Mouse (Mus musculus) embryonic facial prominence, embryonic 10.5 days (tissue): Measurements from ENCODE around the gene Trim25. TPM values are rescaled to one million over a fixed set of nuclear protein-coding genes. Genes with fewer than 3 reads are reported as not detected.
A peak's percentile ranks its signal among the peaks of the same experiment; 100 is the strongest.

Experiments
- DNase-seq: peaks from one replicate; pipeline ENCODE4 v3.0.0-alpha.2; 2017; ENCODE audit warnings: low spot score
- H3K27ac ChIP-seq: fragments of 300-500 bp; sonication (generic); replicated peaks from 2 replicates; pipeline ENCODE4 v1.5.1; 2016; ENCODE audit warnings: mild to moderate bottlenecking
- H3K27me3 ChIP-seq: fragments of 300-500 bp; sonication (generic); replicated peaks from 2 replicates; pipeline ENCODE4 v1.6.1; 2016; ENCODE audit warnings: low read depth, mild to moderate bottlenecking; ENCODE audit not compliant: poor library complexity, severe bottlenecking
- H3K36me3 ChIP-seq: fragments of 300-500 bp; sonication (generic); replicated peaks from 2 replicates; pipeline ENCODE4 v1.6.1; 2016; ENCODE audit warnings: mild to moderate bottlenecking, moderate library complexity
- H3K4me1 ChIP-seq: fragments of 300-500 bp; sonication (generic); 2 replicates; pipeline ENCODE4 v1.6.1; 2016
- H3K4me3 ChIP-seq: fragments of 300-500 bp; sonication (generic); 2 replicates; pipeline ENCODE4 v1.5.1; 2016; ENCODE audit warnings: mild to moderate bottlenecking, moderate library complexity
- H3K9me3 ChIP-seq: fragments of 300-500 bp; sonication (generic); 2 replicates; pipeline ENCODE4 v1.6.1; 2016; ENCODE audit warnings: mild to moderate bottlenecking
- WGBS: fragments of 180-500 bp; shearing (Covaris S2); methylation state at CpG from one replicate; pipeline ENCODE4 v1.1.7; 2016; 5-methylcytosine and 5-hydroxymethylcytosine counted together
- polyA plus RNA-seq: library from polyadenylated mRNA; unstranded; fragments of >200 nt; fragmentation: Nextera tagmentation; extraction: Ambion mirVana; gene quantifications from 2 replicates; pipeline ENCODE4 v1.2.1, GENCODE M21; 2016

Gene Trim25
- polyA plus RNA-seq, 1 experiment from 2014 or later: 2.8 TPM

DNA sequence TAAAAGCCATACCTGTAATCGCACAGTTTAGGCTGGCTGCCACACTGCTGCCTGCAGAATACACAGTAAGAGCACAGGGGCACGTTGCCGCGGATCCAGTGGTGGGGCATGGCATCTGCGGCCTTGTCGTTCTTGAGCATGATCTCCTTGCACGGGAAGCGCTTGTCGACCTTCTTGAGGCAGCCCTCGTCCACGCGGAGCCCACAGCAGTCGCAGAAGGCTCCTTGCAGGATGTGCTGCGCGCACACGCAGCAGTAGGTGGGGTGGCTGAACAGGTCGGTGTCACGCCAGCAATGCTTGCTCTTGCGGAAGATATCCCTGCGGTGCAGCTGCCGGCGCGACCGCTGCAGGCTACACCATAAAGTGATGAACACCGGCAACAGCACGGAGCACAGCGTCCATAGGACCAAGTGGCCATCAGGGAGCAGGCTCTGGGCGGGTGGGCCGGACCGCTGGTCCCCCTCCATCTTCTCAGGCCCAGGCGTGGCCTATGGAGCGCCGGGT, 60.8 kb downstream of the Trim25 start:
- under 1% methylated on average over 33 of the region's 33 CpGs for WGBS
- H3K36me3 ChIP-seq: peaks cover 13% of the 10 kb centered on the region
- H3K27me3 ChIP-seq: no peaks in the 10 kb centered on the region
- H3K4me1 ChIP-seq: peaks cover 21% of the 10 kb centered on the region
- no peaks in the 10 kb centered on the region for H3K9me3 ChIP-seq
- peak overlapping the region; percentile 94 for H3K4me3 ChIP-seq
- DNase-seq: no peak
- peak overlapping the region; percentile 87 for H3K27ac ChIP-seq

DNA sequence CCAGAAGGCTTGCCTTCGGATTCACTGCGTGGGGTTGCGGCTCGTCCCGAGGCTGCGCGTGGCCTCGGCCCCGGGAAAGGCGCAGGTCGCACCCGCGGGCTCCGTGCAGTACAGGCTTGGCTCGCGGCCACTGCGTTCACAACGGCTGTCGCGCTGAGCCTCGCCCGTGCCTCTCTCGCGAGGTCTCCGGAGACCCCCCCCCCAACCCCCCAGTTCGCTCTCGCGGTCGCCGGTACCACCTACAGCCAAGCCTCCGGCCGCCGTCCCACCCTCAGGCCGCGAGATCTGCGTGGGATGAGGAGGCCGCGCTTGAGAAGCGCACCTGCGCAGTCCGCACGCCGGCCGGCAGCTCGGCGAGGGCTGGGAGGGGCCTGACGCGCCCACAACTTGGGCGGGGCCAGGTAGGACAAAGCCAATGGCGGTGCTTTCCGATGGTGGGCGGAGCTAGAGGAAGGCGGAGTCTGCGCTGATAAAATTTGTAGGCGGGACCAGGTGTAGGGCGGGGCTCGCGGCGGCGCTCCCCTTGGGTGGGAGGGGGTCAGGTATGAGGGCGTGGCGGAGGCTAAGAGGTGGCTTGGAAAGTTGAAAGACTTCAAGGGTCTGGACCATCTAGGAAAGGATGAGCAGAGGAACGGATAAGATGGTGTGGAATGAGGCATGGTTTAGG, 61.4 kb downstream of the Trim25 start:
- no peaks in the 10 kb centered on the region for H3K27me3 ChIP-seq
- DNase-seq: peak; percentile 93
- H3K36me3 ChIP-seq: peaks cover 13% of the 10 kb centered on the region
- H3K9me3 ChIP-seq: no peaks in the 10 kb centered on the region
- under 1% methylated on average over 63 of the region's 63 CpGs for WGBS
- H3K4me1 ChIP-seq: peaks cover 21% of the 10 kb centered on the region
- peak overlapping the region; percentile 87 for H3K27ac ChIP-seq
- H3K4me3 ChIP-seq: peak overlapping the region; percentile 94

DNA sequence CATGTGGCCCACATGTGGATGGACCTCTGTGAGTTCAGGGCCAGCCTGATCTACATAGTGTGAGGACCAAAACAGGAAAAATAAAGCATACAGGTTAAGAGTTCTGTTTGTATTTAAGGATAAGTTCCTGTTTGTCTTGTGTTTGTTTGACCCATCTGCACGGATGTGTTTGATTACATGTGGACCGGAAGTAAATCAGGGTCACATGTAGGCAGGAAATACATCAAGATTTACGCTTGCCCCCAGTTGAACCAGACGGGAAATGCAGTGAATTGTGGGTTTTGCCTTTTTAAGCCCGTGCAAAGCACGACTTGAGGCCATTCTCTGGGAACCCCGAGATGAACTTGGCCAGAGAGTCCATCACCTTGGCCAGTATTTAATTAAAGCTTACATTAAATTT, 62.2 kb downstream of the Trim25 start:
- no peak for DNase-seq
- Histone ChIP-seq H3K4me1 (peaks cover 21% of the 10 kb centered on the region), H3K36me3 (peaks cover 9% of the 10 kb centered on the region), H3K27me3 (no peaks in the 10 kb centered on the region), H3K27ac (no peak overlapping the region), H3K9me3 (no peaks in the 10 kb centered on the region), H3K4me3 (no peak overlapping the region)
- 86% methylated on average over 7 of the region's 7 CpGs for WGBS

DNA sequence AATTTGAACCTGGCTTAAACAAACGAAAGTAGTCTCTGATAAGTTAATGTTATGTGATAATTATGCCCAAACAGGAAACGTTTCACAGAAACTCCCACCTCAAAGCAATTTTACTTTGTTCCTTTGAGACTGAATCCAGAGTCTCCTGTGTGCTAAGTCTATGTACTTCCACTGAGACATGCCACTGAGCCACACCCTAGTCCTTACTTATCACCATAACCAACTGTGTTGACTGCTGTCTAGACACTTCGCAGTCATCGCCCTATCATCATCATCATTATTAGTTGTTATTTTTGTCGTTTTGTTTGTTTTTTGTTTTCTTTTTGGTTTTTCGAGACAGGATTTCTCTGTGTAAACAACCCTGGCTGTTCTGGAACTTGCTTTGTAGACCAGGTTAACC, 65.1 kb downstream of the Trim25 start:
- Histone ChIP-seq H3K4me3 (no peak overlapping the region), H3K27ac (no peak overlapping the region), H3K9me3 (no peaks in the 10 kb centered on the region), H3K36me3 (no peaks in the 10 kb centered on the region), H3K27me3 (no peaks in the 10 kb centered on the region), H3K4me1 (peaks cover 19% of the 10 kb centered on the region)
- DNase-seq: no peak
- WGBS: 82% methylated on average over 6 of the region's 6 CpGs

DNA sequence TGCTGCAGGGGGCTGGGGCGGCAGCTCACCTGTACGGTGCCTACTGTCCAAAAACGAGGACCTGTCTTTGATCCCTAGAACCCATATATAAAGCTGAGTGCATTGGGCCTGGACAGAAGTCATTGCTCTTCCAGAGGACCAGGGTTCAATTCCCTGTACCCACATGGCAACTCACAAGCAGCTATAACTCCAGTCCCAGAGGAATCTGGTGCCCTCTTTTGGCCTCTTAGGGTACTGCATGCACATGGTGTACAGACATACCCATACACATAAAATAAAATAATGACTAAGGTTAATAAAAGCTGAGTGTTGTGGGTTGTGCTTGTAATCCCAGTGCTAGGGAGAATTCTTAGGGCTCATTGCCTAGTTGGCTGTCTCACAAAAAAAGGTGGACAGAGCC, 66.1 kb downstream of the Trim25 start:
- Histone ChIP-seq H3K27me3 (no peaks in the 10 kb centered on the region), H3K9me3 (no peaks in the 10 kb centered on the region), H3K4me3 (no peak overlapping the region), H3K27ac (no peak overlapping the region), H3K36me3 (no peaks in the 10 kb centered on the region), H3K4me1 (peaks cover 10% of the 10 kb centered on the region)
- WGBS: 97% methylated on average over 3 of the region's 3 CpGs
- no peak for DNase-seq

DNA sequence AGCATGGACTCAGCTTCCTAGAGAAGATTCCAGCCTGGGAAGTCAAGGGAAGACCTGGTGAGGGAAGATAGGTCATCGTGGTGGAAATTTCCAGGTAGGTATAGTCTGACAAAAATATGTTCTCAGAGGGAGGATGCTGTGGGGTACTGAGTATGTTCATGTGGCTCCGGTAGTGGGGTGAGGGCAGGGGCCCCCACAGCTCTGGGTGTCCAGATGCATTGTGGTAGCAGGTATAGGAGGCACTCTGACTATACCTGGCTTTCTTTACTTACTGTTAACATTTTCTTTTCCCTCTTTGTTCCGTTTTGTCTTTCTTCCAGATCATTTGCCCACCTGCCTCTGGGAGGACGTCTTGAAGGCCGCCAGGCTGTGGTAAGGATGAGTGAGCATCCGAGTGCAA, 67.0 kb downstream of the Trim25 start:
- Histone ChIP-seq H3K4me1 (peaks cover 10% of the 10 kb centered on the region), H3K27ac (no peak overlapping the region), H3K9me3 (no peaks in the 10 kb centered on the region), H3K27me3 (no peaks in the 10 kb centered on the region), H3K4me3 (no peak overlapping the region), H3K36me3 (no peaks in the 10 kb centered on the region)
- DNase-seq: no peak
- WGBS: 81% methylated on average over 6 of the region's 6 CpGs

DNA sequence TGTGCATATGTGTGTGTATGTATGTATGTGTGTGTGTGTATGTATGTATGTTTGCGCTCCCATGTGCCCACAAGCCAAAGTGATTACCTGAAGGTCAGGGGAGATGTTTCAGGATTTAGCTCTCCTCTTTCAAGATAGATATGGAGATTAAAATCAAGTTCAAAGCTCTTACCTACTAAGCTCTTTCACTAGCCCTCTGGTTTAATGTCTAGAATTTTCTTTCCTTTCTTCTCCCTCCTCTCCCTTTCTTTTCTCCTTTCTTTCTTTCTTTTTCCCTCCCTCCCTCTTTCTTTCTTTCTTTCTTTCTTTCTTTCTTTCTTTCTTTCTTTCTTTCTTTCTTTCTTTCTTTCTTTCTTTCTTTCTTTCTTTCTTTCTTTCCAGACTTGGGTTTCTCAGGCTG, 67.6 kb downstream of the Trim25 start, which contains the start of gene Dgke:
Dgke (minus strand) TSS at position 101 of the 400 bp plus-strand sequence.
- H3K27me3 ChIP-seq: no peaks in the 10 kb centered on the region
- H3K4me3 ChIP-seq: no peak within 1 kb of the TSS
- no peaks in the 10 kb centered on the region for H3K36me3 ChIP-seq
- H3K4me1 ChIP-seq: peaks cover 10% of the 10 kb centered on the region
- H3K9me3 ChIP-seq: no peaks in the 10 kb centered on the region
- 87% methylated on average over 1 of the region's 1 CpGs for WGBS
- no peak for DNase-seq
- 0 out of 2 replicates have a peak within 1 kb of the TSS, but pooled peaks have one; percentile 16 for H3K27ac ChIP-seq

DNA sequence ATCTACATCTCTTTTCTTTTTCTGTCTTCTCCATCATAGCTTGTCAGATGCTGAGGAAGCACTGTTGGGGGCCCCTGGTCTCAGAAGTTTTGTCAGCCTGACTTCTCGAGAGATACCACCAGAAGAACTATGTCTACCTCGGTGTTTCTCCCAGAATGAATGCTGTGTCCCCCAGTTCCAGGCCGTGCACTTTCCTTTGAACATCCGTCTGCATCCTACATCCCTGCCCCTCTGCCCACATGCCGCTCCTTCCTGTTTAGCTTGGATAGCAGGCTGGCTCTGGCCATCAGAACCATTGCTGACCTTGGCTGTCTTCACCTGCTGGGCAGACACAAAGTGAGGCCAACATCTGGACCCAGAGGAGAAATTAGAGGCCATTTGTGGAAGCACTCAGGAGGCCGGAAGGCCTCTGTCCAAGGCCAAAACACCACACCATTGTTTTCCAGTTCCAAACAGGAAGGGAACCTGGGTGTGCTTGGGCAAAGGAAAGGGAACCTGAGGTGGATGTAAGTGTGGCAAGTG, 68.2 kb downstream of the Trim25 start:
- Histone ChIP-seq H3K27me3 (no peaks in the 10 kb centered on the region), H3K27ac (0 out of 2 replicates have a peak overlapping the region, but pooled peaks have one; percentile 16), H3K4me3 (no peak overlapping the region), H3K36me3 (no peaks in the 10 kb centered on the region), H3K4me1 (peaks cover 10% of the 10 kb centered on the region), H3K9me3 (no peaks in the 10 kb centered on the region)
- no peak for DNase-seq
- 69% methylated on average over 6 of the region's 6 CpGs for WGBS

DNA sequence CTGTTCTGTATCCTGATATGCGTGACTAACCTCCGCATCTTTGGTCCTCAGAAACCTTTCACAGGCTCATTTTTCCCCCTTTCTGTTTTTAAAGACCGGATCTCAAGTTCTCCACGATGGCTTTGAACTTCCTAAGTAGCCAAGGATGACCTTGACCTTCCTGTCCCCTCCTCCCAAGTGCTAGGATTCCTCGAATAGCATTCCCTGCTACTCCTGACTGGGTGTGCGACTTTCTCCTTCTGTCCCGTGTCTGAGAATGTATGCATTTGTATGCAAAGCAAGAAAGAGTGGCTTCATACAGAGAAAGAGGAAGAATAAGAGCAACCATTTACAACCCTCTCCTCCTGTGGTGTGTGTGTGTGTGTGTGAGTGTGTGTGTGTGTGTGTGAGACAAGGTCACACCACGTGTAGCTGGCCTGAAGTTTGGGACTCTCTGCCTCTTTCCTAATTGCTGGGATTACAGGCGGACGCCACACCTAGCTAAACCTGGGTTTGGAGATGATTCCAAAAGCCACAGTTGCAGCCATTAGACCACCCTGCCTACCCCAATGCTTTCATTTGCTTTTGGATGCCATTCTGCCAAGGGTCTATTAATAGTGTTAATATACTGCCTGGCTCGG, 68.8 kb downstream of the Trim25 start:
- 66% methylated on average over 11 of the region's 11 CpGs for WGBS
- Histone ChIP-seq H3K4me3 (no peak overlapping the region), H3K27me3 (no peaks in the 10 kb centered on the region), H3K36me3 (no peaks in the 10 kb centered on the region), H3K9me3 (no peaks in the 10 kb centered on the region), H3K27ac (no peak overlapping the region), H3K4me1 (peaks cover 10% of the 10 kb centered on the region)
- no peak for DNase-seq

DNA sequence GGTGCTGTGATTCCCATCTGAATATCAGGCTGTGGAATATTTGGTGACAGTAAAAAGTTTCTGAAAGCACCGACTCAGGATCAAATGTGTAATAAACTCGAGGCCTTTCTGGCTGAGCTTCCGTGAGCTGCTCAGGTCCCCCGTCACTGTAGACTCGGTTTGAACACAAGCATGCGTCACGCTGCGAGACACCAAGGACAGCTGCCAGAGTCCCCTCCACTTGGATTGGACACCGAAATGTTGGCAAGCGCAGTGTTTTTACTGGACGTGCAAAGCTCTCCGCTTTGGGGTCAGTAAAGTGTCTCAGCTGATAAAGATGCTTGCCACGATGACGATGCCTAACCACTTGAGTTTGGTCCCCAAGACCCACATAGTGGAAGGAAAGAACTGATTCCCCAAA, 69.5 kb downstream of the Trim25 start:
- Histone ChIP-seq H3K4me3 (no peak overlapping the region), H3K9me3 (no peaks in the 10 kb centered on the region), H3K27ac (no peak overlapping the region), H3K4me1 (peaks cover 10% of the 10 kb centered on the region), H3K27me3 (no peaks in the 10 kb centered on the region), H3K36me3 (no peaks in the 10 kb centered on the region)
- no peak for DNase-seq
- 94% methylated on average over 14 of the region's 14 CpGs for WGBS

DNA sequence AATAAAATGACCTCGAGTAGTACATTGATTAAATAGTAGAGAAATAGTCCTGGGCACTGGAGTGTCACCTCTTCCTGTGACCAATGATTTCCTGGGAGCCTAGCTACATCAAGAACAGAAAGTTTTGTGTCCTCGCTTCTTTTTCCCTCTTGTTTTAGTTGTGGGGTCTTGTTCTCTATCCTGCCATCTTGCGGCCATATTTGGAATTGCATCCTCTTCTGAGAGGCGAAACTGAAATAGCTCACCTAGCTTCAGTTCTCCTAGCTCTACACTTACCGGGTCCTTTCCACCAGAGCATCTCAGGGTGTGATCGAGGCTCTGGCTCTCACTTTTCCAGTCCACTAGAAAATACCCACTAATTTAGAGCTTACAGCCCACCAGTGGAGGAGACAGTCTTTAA, 70.1 kb downstream of the Trim25 start:
- DNase-seq: peak; percentile 64
- Histone ChIP-seq H3K4me1 (peaks cover 10% of the 10 kb centered on the region), H3K27me3 (no peaks in the 10 kb centered on the region), H3K27ac (no peak overlapping the region), H3K36me3 (no peaks in the 10 kb centered on the region), H3K9me3 (no peaks in the 10 kb centered on the region), H3K4me3 (no peak overlapping the region)
- 29% methylated on average over 6 of the region's 6 CpGs for WGBS
